Mouse (Mus musculus): Measurements from ENCODE around the gene Fam173b. TPM values are rescaled to one million over a fixed set of nuclear protein-coding genes. Genes with fewer than 3 reads are reported as not detected.

The Fam173b gene
- total and polyA plus RNA-seq, 2 experiments from 2014 or later, result 13.4 to 15.1 TPM

DNA sequence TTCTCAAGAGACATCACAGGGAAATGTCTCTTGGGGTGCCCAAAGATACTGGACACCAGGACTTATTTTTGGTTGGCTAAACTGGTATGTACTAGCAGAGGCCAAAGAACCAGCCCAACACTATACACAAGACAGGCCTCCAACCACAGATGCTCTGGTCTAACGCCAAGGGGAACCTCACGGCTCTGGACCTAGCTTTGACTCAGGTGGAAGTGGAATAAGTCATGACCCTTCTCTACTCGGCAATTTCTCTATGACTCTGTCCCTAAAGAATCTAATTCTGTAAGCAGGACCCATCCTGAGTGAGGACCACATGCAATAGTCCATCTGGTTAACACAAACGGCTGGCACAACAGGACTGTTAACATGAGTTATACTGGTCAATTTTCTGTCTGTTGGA, 1.8 kb upstream of the Fam173b start:
- no peak for ATAC-seq (ENCODE audit: insufficient read depth, low read depth)
- Histone ChIP-seq H3K4me1 (ENCODE audit: control insufficient read depth, insufficient read depth) (peaks cover 18% of the 10 kb centered on the region), H3K4me2 (ENCODE audit: low read depth, low read length) (peak overlapping the region; percentile 90; the same call in 1 of the 2 replicates), H3K9me3 (replicated peaks; ENCODE audit: control insufficient read depth, low read length) (no peaks in the 10 kb centered on the region), H3K27ac (ENCODE audit: low read depth) (no peak overlapping the region), H3K27me3 (ENCODE audit: control insufficient read depth, insufficient read depth, low read length) (no peaks in the 10 kb centered on the region), H3K4me3 (ENCODE audit: low read depth, low read length) (no peak overlapping the region), H3K36me3 (replicated peaks; ENCODE audit: control insufficient read depth, insufficient read depth, low read length) (peaks cover 28% of the 10 kb centered on the region), H3K9ac (replicated peaks; ENCODE audit: low read depth, low read length) (no peak overlapping the region; the same call in 1 of the 2 replicates)
- 59% methylated on average over 4 of the region's 4 CpGs for WGBS
- DNase-seq (ENCODE audit: low spot score), result no peak
- no peak for TF ChIP-seq CTCF (IDR thresholded peaks at IDR 0.05; ENCODE audit: low read depth)
- TF ChIP-seq EP300 (IDR thresholded peaks at IDR 0.05; ENCODE audit: low read depth), result no peak

GRCm38 (mm10) chr15:31601279-31601645, 390 bp upstream of the Fam173b start:
- Histone ChIP-seq H3K27me3 (ENCODE audit: control insufficient read depth, insufficient read depth, low read length) (no peaks in the 10 kb centered on the region), H3K9ac (replicated peaks; ENCODE audit: low read depth, low read length) (peak overlapping the region; percentile 75), H3K4me1 (ENCODE audit: control insufficient read depth, insufficient read depth) (peaks cover 18% of the 10 kb centered on the region), H3K27ac (ENCODE audit: low read depth) (peak overlapping the region; percentile 83), H3K4me2 (ENCODE audit: low read depth, low read length) (peak overlapping the region; percentile 90), H3K9me3 (replicated peaks; ENCODE audit: control insufficient read depth, low read length) (no peaks in the 10 kb centered on the region), H3K4me3 (ENCODE audit: low read depth, low read length) (peak overlapping the region; percentile 70), H3K36me3 (replicated peaks; ENCODE audit: control insufficient read depth, insufficient read depth, low read length) (peaks cover 14% of the 10 kb centered on the region; the same call in 1 of the 2 replicates)
- ATAC-seq (ENCODE audit: insufficient read depth, low read depth), result peak; percentile 77
- WGBS, result 1% methylated on average over 33 of the region's 33 CpGs
- no peak for TF ChIP-seq EP300 (IDR thresholded peaks at IDR 0.05; ENCODE audit: low read depth)
- TF ChIP-seq CTCF (IDR thresholded peaks at IDR 0.05; ENCODE audit: low read depth), result no peak
- no peak for DNase-seq (ENCODE audit: low spot score)

DNA sequence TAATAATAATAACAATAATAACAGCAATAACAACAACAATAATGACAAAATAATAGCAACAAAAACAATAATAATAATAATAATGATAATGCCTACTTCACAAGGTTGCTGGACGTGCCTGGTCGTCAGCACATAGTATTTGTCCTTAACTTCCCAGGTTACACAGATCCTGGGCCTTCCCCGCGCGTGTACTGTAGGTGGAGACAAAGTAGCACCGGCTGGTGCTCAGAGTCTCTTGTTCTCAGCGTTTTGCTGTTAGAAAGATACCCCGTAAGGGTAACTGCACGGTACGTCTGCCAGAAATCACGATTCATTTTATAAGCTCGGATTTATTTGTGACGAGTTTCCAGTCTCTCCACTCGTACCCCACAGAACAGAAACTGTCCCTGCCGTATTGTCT, 774 bp downstream of the Fam173b start:
- Histone ChIP-seq H3K9ac (replicated peaks; ENCODE audit: low read depth, low read length) (peak overlapping the region; percentile 75), H3K4me1 (ENCODE audit: control insufficient read depth, insufficient read depth) (peaks cover 18% of the 10 kb centered on the region), H3K9me3 (replicated peaks; ENCODE audit: control insufficient read depth, low read length) (no peaks in the 10 kb centered on the region), H3K4me2 (ENCODE audit: low read depth, low read length) (peak overlapping the region; percentile 90), H3K36me3 (replicated peaks; ENCODE audit: control insufficient read depth, insufficient read depth, low read length) (peaks cover 6% of the 10 kb centered on the region; the same call in 1 of the 2 replicates), H3K4me3 (ENCODE audit: low read depth, low read length) (peak overlapping the region; percentile 70), H3K27me3 (ENCODE audit: control insufficient read depth, insufficient read depth, low read length) (no peaks in the 10 kb centered on the region), H3K27ac (ENCODE audit: low read depth) (peak overlapping the region; percentile 83)
- TF ChIP-seq CTCF (IDR thresholded peaks at IDR 0.05; ENCODE audit: low read depth) (peak; percentile 36), EP300 (IDR thresholded peaks at IDR 0.05; ENCODE audit: low read depth) (no peak)
- peak; percentile 65 for DNase-seq (ENCODE audit: low spot score)
- ATAC-seq (ENCODE audit: insufficient read depth, low read depth), result peak; percentile 27; the same call in 1 of the 2 replicates
- 2% methylated on average over 15 of the region's 15 CpGs for WGBS

- Histone ChIP-seq H3K36me3 (replicated peaks; ENCODE audit: control insufficient read depth, insufficient read depth, low read length) (no peaks in the 10 kb centered on the region), H3K4me3 (ENCODE audit: low read depth, low read length) (no peak overlapping the region), H3K27ac (ENCODE audit: low read depth) (no peak overlapping the region), H3K9me3 (replicated peaks; ENCODE audit: control insufficient read depth, low read length) (no peaks in the 10 kb centered on the region), H3K4me2 (ENCODE audit: low read depth, low read length) (no peak overlapping the region), H3K4me1 (ENCODE audit: control insufficient read depth, insufficient read depth) (peaks cover 18% of the 10 kb centered on the region), H3K9ac (replicated peaks; ENCODE audit: low read depth, low read length) (no peak overlapping the region), H3K27me3 (ENCODE audit: control insufficient read depth, insufficient read depth, low read length) (no peaks in the 10 kb centered on the region)
- DNase-seq (ENCODE audit: low spot score) (no peak), ATAC-seq (ENCODE audit: insufficient read depth, low read depth) (no peak)
- 88% methylated on average over 13 of the region's 13 CpGs for WGBS
- TF ChIP-seq CTCF (IDR thresholded peaks at IDR 0.05; ENCODE audit: low read depth) (no peak), EP300 (IDR thresholded peaks at IDR 0.05; ENCODE audit: low read depth) (no peak)
Measured at GRCm38 (mm10) chr15:31603113-31603512, 1.5 kb downstream of the Fam173b start.

DNA sequence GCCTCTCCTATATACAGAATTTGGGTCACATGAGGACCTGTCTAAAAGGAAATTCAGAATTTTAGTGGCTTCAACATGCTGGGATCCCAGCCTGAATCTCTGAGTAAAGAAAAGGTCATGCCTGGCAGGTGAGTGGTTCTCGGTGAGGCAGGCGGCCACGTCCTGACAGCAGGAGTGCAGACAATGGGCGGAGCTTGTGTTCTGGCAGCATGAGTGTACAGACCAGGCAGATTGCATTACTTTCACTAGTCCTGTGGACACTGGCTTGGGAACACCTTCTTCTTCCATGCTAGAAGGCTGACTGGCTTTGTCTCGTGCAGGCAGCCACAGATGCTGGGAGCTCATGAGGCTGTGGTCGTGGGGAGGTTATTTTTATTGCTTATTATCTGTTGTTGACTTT, 5.2 kb downstream of the Fam173b start:
- no peak overlapping the region for H3K4me2 ChIP-seq (ENCODE audit: low read depth, low read length)
- H3K9me3 ChIP-seq (replicated peaks; ENCODE audit: control insufficient read depth, low read length), result no peaks in the 10 kb centered on the region
- TF ChIP-seq EP300 (IDR thresholded peaks at IDR 0.05; ENCODE audit: low read depth) (no peak), CTCF (IDR thresholded peaks at IDR 0.05; ENCODE audit: low read depth) (no peak)
- no peak for ATAC-seq (ENCODE audit: insufficient read depth, low read depth)
- H3K36me3 ChIP-seq (replicated peaks; ENCODE audit: control insufficient read depth, insufficient read depth, low read length), result 0 out of 2 replicates have a peak, but pooled peaks cover 9% of the 10 kb centered on the region
- H3K27me3 ChIP-seq (ENCODE audit: control insufficient read depth, insufficient read depth, low read length), result no peaks in the 10 kb centered on the region
- no peak overlapping the region for H3K4me3 ChIP-seq (ENCODE audit: low read depth, low read length)
- H3K4me1 ChIP-seq (ENCODE audit: control insufficient read depth, insufficient read depth), result no peaks in the 10 kb centered on the region
- H3K27ac ChIP-seq (ENCODE audit: low read depth), result no peak overlapping the region
- no peak for DNase-seq (ENCODE audit: low spot score)
- WGBS, result 44% methylated on average over 6 of the region's 6 CpGs
- H3K9ac ChIP-seq (replicated peaks; ENCODE audit: low read depth, low read length), result no peak overlapping the region

- ATAC-seq (ENCODE audit: insufficient read depth, low read depth), result no peak; the same call in 1 of the 2 replicates
- 69% methylated on average over 3 of the region's 3 CpGs for WGBS
- DNase-seq (ENCODE audit: low spot score), result peak; percentile 39
- H3K27ac ChIP-seq (ENCODE audit: low read depth), result no peak overlapping the region
- H3K9ac ChIP-seq (replicated peaks; ENCODE audit: low read depth, low read length), result no peak overlapping the region
- peak; percentile 59 for TF ChIP-seq CTCF (IDR thresholded peaks at IDR 0.05; ENCODE audit: low read depth)
- no peak for TF ChIP-seq EP300 (IDR thresholded peaks at IDR 0.05; ENCODE audit: low read depth)
- H3K9me3 ChIP-seq (replicated peaks; ENCODE audit: control insufficient read depth, low read length), result no peaks in the 10 kb centered on the region
- no peaks in the 10 kb centered on the region for H3K27me3 ChIP-seq (ENCODE audit: control insufficient read depth, insufficient read depth, low read length)
- H3K36me3 ChIP-seq (replicated peaks; ENCODE audit: control insufficient read depth, insufficient read depth, low read length), result peaks cover 12% of the 10 kb centered on the region; the same call in 1 of the 2 replicates
- no peak overlapping the region for H3K4me3 ChIP-seq (ENCODE audit: low read depth, low read length)
- H3K4me2 ChIP-seq (ENCODE audit: low read depth, low read length), result no peak overlapping the region
- no peaks in the 10 kb centered on the region for H3K4me1 ChIP-seq (ENCODE audit: control insufficient read depth, insufficient read depth)
Measured at GRCm38 (mm10) chr15:31611027-31611426, 9.4 kb downstream of the Fam173b start.
